Mouse (Mus musculus) megakaryocyte, embryonic 14.5 days (primary cell): ENCODE measurements at regions not wholly inside any gene's neighbourhood (a gene's known extent, or its start where the extent isn't known, plus 50 kb on each side); places are given as distances from the start of the nearest gene placed in this dataset.

Source experiments
- FLI1 ChIP-seq: IDR thresholded peaks from 2 replicates; pipeline ENCODE4 v1.6.1; 2012; ENCODE audit warnings: low read length, inconsistent platforms, mixed read lengths
- GATA1 ChIP-seq: IDR thresholded peaks from 3 replicates; pipeline ENCODE4 v1.6.1; 2012; ENCODE audit warnings: mixed read lengths, low read length, inconsistent platforms, borderline replicate concordance

DNA sequence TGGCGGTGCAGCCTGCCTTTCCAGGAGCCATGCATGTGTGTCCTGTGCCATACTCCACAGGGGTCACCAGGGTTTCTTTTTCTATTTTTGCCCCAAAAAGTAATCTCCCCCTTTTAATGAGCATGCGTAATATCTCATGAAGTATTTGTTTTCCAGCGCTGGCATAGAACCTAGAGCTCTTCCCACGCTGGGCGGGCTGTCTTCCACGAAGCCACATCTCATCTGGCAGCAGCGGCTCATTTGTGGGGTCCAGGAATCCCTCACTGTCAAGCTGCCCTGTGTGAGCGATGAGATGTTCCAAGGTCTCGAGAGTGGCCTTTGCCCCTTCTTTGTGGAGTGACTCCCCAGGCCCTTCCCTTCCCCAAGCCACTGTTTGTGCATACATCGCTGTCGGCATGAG lies 184.8 kb upstream of the Kcnab2 start:
- TF ChIP-seq GATA1 (no peak), FLI1 (no peak)
